Comparison of ENCODE assay signal across 14 mouse cellular contexts in the genomic region with DNA sequence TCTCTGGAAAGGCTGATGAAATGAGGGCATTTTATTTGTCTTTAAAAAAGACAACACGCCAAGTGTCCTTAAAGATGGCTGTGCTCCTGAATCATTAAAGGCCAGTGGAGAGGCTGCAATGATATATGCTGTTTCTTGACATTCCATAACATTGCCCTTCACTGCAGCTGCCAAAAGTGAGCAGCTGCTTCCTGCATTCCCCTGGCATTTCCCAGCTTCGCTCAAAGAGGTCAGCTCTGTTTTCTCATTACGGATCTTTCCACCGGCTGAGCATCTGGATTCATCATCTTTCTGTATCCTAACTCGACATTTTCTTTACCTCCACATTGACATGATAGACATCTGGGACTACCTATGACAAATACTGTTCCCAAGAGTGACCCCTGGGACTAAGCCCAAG. TPM values are rescaled to one million over a fixed set of nuclear protein-coding genes. Genes with fewer than 3 reads are reported as not detected.
"Had no signal": no experiment of that assay in that cellular context is flagged by ENCODE, and none has a peak within 500 bp of the region (broad histone marks: within the 10 kb centered on the region; RNA-seq: fewer than 3 reads in every experiment).

No protein-coding gene starts in this region.

- H3K4me1 ChIP-seq: kidney, embryonic 15.5 days; limb, embryonic 10.5 days; lung, embryonic 15.5 days; neural tube, embryonic 13.5 days had no signal

- H3K4me3 ChIP-seq: kidney, embryonic 15.5 days; left cerebral cortex, adult 2 months; limb, embryonic 10.5 days; lung, embryonic 15.5 days; neural tube, embryonic 13.5 days had no signal

- H3K27me3 ChIP-seq: kidney, embryonic 15.5 days; lung, embryonic 15.5 days; neural tube, embryonic 13.5 days had no signal

- H3K9ac ChIP-seq: kidney, embryonic 15.5 days; lung, embryonic 15.5 days; neural tube, embryonic 13.5 days had no signal

- H3K9me3 ChIP-seq: kidney, embryonic 15.5 days; limb, embryonic 10.5 days; lung, embryonic 15.5 days; neural tube, embryonic 13.5 days had no signal

- H3K4me2 ChIP-seq: kidney, embryonic 15.5 days; liver, embryonic 11.5 days; lung, embryonic 15.5 days; neural tube, embryonic 13.5 days had no signal

- DNase-seq: kidney, adult 2 months; kidney, postnatal 14 days; midbrain, embryonic 14.5 days; thymus, adult 18-20 months; thymus, postnatal 14 days had no signal

- H3K27ac ChIP-seq: kidney, embryonic 15.5 days; left cerebral cortex, adult 2 months; limb, embryonic 10.5 days; lung, embryonic 15.5 days; neural tube, embryonic 13.5 days; stomach, postnatal 0 days had no signal

- H3K36me3 ChIP-seq: kidney, embryonic 15.5 days; limb, embryonic 10.5 days; lung, embryonic 15.5 days; neural tube, embryonic 13.5 days had no signal

RNA-seq across cellular contexts. Expression of a gene that starts 44.7 kb away (rescaled TPM):
- total RNA-seq: megakaryocyte-erythroid progenitor cell, adult 5-6 weeks; monocyte, adult 5-6 weeks had no signal
